Mouse (Mus musculus) layer of hippocampus, adult 9-10 months (tissue): ENCODE results near the gene Chchd2.
A peak's percentile ranks its signal among the peaks of the same experiment; 100 is the strongest.

Experiments
- DNase-seq: peaks from one replicate; pipeline ENCODE4 v3.0.0; 2022; ENCODE audit warnings: low spot score

The Chchd2 gene

DNA sequence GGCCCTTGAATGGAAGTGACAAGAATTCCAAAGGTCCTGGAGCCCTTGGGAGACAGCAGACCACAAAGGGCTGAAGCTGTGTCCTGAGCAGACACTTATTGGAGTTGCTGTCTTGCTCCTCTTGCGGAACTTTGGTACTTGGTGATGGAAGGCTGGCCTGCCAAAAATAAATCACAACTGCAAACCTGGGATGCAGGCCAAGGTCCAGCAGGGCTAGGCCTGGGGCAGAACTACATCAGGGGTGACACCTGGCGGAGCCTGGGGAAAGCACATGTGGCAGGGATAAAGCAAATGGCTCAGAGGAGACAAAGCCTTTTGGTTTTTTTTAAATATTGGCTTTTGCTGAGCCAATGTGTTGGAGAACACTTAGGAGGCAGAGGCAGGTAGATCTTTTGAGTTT, 8.3 kb downstream of the Chchd2 start:
- no peak for DNase-seq

DNA sequence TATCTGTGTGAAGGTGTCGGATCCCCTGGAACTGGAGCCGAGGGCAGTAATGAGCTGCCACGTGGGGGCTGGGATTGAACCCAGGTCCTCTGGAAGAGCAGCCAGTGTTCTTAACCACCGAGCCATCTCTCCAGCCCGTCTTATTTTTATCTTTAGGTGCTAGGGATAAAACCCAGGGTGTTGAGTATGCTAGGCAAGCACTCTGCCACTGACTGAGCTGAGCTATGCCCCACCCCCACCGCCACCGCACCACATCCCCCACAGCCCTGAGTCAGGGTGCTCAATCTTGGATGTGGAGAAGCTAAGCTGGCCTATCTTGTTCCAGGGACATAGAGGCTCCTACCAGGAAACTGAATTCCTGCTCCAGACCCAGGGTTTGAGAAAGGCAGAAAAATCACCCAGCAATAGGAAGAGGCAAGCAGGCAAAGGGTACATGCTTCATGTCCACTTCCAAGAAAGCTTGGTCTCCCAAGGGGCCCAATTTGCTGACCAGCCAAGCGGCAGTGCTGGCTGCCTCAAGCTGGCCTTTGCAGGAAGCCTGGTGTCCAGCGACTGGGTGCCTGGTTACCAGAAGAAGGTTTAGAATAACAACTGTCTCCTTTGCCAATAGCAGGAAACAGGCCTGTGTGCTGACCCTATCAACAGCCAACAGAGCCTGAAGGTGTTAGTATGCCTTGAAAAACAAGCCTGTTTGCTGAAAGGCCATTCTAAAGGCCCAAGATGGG, 9.4 kb downstream of the Chchd2 start:
- DNase-seq, result no peak

DNA sequence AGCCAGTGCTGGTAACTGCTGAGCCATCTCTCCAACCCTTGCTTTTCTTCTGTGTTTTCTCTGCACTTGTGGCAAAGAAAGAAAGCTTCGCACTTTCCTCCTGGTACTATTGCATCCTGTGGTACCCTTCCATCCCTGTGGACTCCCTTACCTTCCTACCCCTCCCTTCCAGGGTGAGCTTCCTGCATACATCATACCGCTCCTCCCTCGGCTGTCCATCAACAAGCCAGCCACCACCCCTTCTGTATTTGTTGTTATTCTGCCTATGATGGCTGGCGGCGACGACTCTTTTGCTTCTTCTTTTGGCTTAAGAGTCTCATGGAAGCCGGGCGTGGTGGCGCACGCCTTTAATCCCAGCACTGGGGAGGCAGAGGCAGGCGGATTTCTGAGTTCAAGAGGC, 12.2 kb downstream of the Chchd2 start:
- no peak for DNase-seq

DNA sequence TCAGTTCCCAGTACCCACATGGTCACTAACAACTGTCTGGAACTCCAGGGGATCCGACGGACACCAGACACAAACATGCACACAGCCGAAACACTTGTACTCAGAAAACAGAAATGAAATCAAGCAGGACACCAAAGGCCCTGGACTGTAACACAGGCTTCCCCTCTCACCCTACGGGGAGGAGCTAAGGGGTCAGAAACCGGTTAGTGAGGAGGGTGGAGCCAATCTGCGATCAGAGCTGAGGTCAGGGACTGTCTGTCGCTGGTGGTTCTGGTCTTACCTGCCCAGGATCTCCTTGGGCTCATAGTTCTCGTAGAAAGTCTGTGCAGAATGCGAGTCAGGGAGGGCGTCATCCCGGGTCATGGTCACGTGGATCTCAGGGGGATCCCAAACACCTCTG, 13.3 kb downstream of the Chchd2 start:
- no peak for DNase-seq

DNA sequence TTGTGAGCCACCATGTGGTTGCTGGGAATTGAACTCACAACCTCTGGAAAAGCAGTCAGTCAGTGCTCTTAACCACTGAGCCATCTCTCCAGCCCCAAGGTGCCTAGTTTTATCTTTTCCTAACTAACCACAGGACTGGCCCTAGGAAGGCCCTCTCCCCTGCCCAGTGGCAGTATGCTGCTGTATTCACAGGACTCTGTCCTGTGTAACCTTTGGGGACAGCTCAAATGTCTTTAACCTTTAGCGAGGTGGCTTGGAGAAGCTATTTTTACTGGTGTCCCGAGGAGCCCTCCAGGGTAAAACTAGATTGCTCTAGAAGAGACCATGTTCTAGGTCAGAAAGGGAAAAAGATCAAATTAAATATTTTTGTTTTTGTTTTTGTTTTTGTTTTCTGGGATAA, 16.0 kb downstream of the Chchd2 start:
- no peak for DNase-seq

DNA sequence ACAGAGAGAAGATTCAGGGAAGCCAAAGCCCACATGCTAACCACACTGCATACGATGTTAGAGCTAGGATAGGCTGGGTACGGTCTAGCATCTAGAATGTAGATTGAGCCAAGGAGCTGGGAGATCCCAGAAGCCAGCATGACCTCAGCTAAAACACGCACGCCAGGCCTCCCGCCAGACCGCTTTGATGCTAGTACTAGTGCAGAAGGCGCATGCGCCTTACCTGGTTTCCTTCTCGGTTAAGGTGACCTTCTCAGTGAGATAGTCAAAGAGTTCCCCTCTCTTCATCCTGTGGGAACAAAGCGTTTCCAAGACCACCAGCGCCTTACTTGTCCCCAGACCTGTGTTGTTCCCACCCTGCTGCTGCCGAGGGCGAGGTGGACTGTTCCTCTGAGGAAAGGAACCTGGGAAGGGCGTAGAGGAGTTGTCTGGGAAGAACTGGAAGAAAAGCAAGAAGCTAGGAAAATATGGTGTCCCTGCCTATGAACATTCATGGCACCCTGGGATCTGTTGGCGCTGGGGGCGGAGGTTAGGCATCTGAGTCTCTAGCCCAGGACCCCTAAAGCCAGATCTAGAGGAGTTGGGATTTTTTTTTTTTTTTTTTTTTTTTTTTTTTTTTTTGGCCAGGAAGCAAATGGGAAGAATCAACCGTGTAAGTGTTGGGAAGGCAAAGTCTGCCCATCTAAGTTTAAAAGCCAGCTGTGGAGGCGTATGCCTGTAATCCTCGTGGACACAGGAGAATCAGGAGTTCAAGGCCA, 17.9 kb downstream of the Chchd2 start:
- no peak for DNase-seq

DNA sequence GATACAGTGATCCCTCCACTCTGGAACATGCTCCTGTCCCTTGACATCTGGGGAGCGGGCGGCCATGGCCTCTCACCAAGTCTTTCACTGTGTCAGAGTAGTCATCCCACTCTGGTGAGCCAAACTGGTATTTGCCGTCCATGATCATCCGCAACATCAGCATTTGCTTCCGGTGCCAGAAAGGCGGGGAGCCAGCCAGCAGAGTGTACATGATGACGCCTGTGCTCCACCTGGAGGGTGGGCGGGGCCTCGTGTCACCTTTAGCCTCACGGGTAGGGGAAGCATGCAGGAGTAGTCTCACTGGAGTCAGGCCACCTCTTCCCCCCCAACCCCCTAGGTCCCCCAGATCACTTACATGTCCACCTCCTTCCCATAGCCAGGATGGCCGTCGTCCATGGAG, 21.4 kb downstream of the Chchd2 start:
- no peak for DNase-seq

DNA sequence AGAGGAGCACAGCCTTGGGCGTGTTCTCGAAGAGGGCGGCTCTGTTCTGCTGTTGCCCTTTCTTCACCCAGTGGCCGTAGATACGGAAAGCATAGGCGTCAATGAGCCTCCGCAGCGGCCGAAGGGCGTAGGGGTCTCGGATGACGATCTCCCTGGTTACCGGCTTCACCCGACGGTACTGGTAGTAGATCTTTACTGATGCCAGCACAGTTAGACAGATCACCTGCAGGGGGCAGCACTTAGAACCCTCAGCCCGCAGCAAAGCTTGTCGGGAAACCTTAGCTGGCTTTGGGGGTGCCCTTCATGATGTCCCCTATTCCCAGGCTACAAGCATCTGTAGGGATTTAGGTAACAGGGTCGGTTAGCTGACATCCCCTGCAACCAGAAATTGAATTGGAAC, 22.8 kb downstream of the Chchd2 start:
- no peak for DNase-seq

DNA sequence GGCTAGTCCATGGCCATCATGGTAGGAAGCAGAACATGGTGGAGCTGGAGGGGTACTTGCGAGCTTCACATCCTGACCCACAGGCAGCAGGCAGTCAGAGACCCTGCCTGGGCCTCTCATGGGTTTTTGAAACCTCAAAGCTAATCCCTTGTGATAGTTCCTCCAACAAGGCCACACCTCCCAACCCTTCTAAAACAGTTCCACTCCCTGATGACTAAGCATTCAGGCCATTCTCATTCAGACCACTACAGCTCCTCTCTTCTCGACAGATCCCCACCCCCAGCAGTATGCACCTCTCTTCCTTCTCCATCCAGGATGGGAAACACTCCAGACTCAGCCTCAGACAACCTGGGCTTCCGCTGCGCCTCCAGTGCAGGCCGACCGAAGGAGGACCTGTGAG, 24.9 kb downstream of the Chchd2 start:
- DNase-seq, result no peak

DNA sequence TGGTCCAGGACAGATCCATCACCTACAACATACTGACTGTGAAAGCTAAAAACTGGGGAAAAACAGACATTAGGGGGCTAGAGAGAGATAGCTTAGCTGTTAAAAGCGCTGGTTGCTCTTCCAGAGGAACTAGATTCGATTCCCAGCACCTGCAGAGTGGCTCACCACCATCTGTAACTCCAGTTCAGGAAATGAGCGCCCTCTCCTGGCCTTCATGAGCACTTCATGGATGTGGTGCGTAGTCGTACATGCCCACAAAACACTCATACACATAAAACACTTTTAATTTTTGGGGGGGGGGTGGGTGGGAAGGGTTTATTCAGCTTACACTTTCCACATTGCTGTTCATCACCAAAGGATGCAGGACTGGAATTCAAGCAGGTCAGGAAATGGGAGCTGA, 30.9 kb downstream of the Chchd2 start:
- no peak for DNase-seq

DNA sequence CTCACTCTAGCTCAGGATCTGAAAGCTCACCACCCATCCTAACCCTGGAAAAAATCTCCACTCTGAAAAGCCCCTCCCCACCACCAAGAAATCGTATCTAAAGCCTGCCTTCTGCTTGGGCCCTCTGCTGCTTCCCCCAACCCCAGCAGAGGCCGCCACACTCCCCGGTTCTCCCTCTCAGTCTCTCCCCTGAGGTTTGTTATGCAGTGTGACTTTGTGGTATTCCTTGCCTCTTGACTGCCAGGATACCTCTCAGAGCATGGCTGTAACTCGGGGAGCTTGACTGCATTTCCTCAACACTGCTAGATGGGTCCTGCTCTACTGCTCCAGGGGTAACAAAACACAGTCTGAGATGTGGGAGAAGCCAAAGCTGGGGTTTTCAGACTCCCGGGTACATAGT, 32.1 kb downstream of the Chchd2 start:
- no peak for DNase-seq

DNA sequence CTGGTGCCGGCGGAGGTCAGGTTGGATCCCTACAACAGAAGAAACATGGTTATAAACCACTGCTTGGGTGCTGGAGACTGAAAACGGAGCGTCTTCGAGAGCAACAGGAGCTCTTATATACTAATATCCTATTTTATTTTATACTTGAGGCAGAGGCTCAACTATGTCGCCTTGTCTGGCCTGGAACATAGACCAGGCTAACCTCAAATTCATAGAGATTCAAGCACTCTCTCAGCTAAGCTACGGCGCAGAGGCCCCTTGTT, 39.8 kb downstream of the Chchd2 start:
- no peak for DNase-seq

DNA sequence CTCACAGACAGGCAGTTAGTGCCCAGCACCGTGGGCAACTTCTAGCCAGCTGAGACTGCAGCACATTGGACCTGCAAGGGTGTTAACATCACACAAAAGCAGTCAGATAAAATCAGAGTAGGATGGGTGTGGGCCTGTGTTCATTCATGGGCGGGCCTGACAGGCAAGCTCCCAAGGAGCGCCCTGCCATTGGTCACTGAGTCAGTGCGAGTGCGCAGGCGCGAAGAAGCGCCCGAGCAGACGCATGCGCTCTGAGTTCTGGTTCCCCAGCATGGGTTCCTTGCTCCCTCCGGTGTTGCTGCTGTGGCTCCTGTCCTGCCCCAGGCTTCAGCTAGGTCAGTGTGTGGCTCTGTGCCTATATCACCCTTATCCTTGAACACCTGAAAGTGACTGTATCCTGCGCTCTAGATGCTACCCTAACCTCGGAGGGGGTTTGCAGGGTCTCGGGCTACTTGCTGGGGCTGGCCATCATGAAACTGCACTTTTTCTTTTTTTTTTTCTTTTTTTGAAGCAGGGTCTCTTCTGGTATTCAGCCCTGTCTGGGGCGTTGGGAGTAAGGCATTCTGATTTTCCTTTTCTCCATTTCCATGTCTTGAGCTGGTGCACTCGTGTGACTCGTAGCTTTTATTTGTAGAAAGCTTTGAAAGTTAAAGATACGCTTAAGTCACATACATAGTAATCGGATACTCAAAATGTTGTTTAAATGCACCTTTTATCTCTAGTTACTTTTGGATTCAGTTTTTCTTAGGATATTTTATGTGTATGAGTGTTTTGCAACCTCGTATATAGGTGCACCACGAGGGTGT, 40.3 kb downstream of the Chchd2 start, which contains the start of gene Sumf2:
Gene Sumf2, plus strand, starts transcription at position 235 of the 806 bp plus-strand sequence.
- peak; percentile 90 for DNase-seq

DNA sequence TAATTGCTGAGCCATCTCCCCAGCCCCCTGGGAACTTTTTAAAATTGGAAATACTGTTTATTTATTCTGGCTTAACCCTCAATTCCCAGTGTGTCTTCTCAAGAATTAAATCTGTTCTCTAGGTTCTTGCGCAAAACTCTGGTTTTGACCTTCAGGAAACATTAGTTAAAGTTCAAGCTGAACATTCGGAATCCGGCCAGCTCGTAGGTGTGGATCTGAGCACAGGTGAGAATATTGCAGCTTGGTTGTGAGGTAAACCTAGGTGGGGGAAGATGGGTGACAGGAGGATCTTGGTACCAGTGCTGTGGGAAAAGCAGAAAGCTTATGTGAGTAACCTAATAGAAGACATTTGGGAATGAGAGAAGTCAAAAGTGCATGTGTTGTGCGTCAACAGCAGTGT, 42.4 kb downstream of the Chchd2 start:
- DNase-seq, result no peak
